Mouse (Mus musculus): ENCODE measurements around the gene Sorbs1. TPM values are rescaled to one million over a fixed set of nuclear protein-coding genes. Genes with fewer than 3 reads are reported as not detected.
A peak's percentile ranks its signal among the peaks of the same experiment; 100 is the strongest.

Sorbs1 gene
- polyA plus RNA-seq, 1 experiment from 2014 or later: 84.6 TPM

GRCm38 (mm10) chr19:40307550-40307949 lies 206.0 kb downstream of the Sorbs1 start:
- no peak overlapping the region for H3K4me2 ChIP-seq (ENCODE audit: low read length)
- no peaks in the 10 kb centered on the region for H3K4me1 ChIP-seq (ENCODE audit: control insufficient read depth, insufficient read depth, low read length)
- no peak overlapping the region for H3K27ac ChIP-seq (ENCODE audit: low read length)
- peaks cover 31% of the 10 kb centered on the region for H3K36me3 ChIP-seq (ENCODE audit: control insufficient read depth, insufficient read depth, low read length)
- no peak overlapping the region for H3K4me3 ChIP-seq (ENCODE audit: low read depth, low read length)
- WGBS: 88% methylated on average over 7 of the region's 7 CpGs
- H3K9ac ChIP-seq (ENCODE audit: low read depth, low read length): no peak overlapping the region
- no peak for ATAC-seq
- no peaks in the 10 kb centered on the region for H3K9me3 ChIP-seq (replicated peaks; ENCODE audit: control insufficient read depth, low read length, poor library complexity, severe bottlenecking)
- H3K27me3 ChIP-seq (ENCODE audit: control insufficient read depth, insufficient read depth, low read depth, low read length): no peaks in the 10 kb centered on the region

- no peak for ATAC-seq
- Histone ChIP-seq H3K4me2 (ENCODE audit: low read length) (no peak overlapping the region), H3K9ac (ENCODE audit: low read depth, low read length) (no peak overlapping the region), H3K9me3 (replicated peaks; ENCODE audit: control insufficient read depth, low read length, poor library complexity, severe bottlenecking) (no peaks in the 10 kb centered on the region), H3K36me3 (ENCODE audit: control insufficient read depth, insufficient read depth, low read length) (peaks cover 28% of the 10 kb centered on the region), H3K4me3 (ENCODE audit: low read depth, low read length) (no peak overlapping the region), H3K27me3 (ENCODE audit: control insufficient read depth, insufficient read depth, low read depth, low read length) (no peaks in the 10 kb centered on the region), H3K27ac (ENCODE audit: low read length) (no peak overlapping the region), H3K4me1 (ENCODE audit: control insufficient read depth, insufficient read depth, low read length) (no peaks in the 10 kb centered on the region)
- WGBS: 66% methylated on average over 2 of the region's 2 CpGs
Measured at GRCm38 (mm10) chr19:40306631-40307030, 206.9 kb downstream of the Sorbs1 start.

- peaks cover 16% of the 10 kb centered on the region for H3K36me3 ChIP-seq (ENCODE audit: control insufficient read depth, insufficient read depth, low read length)
- H3K4me3 ChIP-seq (ENCODE audit: low read depth, low read length): no peak overlapping the region
- 76% methylated on average over 7 of the region's 7 CpGs for WGBS
- no peak for ATAC-seq
- H3K27me3 ChIP-seq (ENCODE audit: control insufficient read depth, insufficient read depth, low read depth, low read length): no peaks in the 10 kb centered on the region
- no peaks in the 10 kb centered on the region for H3K9me3 ChIP-seq (replicated peaks; ENCODE audit: control insufficient read depth, low read length, poor library complexity, severe bottlenecking)
- no peak overlapping the region for H3K4me2 ChIP-seq (ENCODE audit: low read length)
- H3K27ac ChIP-seq (ENCODE audit: low read length): no peak overlapping the region
- H3K9ac ChIP-seq (ENCODE audit: low read depth, low read length): no peak overlapping the region
- H3K4me1 ChIP-seq (ENCODE audit: control insufficient read depth, insufficient read depth, low read length): no peaks in the 10 kb centered on the region
Measured at GRCm38 (mm10) chr19:40305456-40305855, 208.1 kb downstream of the Sorbs1 start.

GRCm38 (mm10) chr19:40302916-40303315 lies 210.7 kb downstream of the Sorbs1 start:
- Histone ChIP-seq H3K4me1 (ENCODE audit: control insufficient read depth, insufficient read depth, low read length) (no peaks in the 10 kb centered on the region), H3K4me3 (ENCODE audit: low read depth, low read length) (no peak overlapping the region)
- WGBS: 79% methylated on average over 9 of the region's 9 CpGs

GRCm38 (mm10) chr19:40302477-40302876 lies 211.1 kb downstream of the Sorbs1 start:
- Histone ChIP-seq H3K4me2 (ENCODE audit: low read length) (no peak overlapping the region), H3K27me3 (ENCODE audit: control insufficient read depth, insufficient read depth, low read depth, low read length) (no peaks in the 10 kb centered on the region), H3K36me3 (ENCODE audit: control insufficient read depth, insufficient read depth, low read length) (peaks cover 3% of the 10 kb centered on the region), H3K27ac (ENCODE audit: low read length) (no peak overlapping the region), H3K9ac (ENCODE audit: low read depth, low read length) (no peak overlapping the region), H3K9me3 (replicated peaks; ENCODE audit: control insufficient read depth, low read length, poor library complexity, severe bottlenecking) (no peaks in the 10 kb centered on the region), H3K4me3 (ENCODE audit: low read depth, low read length) (no peak overlapping the region), H3K4me1 (ENCODE audit: control insufficient read depth, insufficient read depth, low read length) (no peaks in the 10 kb centered on the region)
- no peak for ATAC-seq
- 86% methylated on average over 5 of the region's 5 CpGs for WGBS

More at GRCm38 (mm10) chr19:40302916-40303315, 210.7 kb downstream of the Sorbs1 start:
- no peak for ATAC-seq
- H3K36me3 ChIP-seq (ENCODE audit: control insufficient read depth, insufficient read depth, low read length): peaks cover 3% of the 10 kb centered on the region
- H3K27ac ChIP-seq (ENCODE audit: low read length): no peak overlapping the region
- no peak overlapping the region for H3K4me2 ChIP-seq (ENCODE audit: low read length)
- H3K9me3 ChIP-seq (replicated peaks; ENCODE audit: control insufficient read depth, low read length, poor library complexity, severe bottlenecking): no peaks in the 10 kb centered on the region
- no peak overlapping the region for H3K9ac ChIP-seq (ENCODE audit: low read depth, low read length)
- no peaks in the 10 kb centered on the region for H3K27me3 ChIP-seq (ENCODE audit: control insufficient read depth, insufficient read depth, low read depth, low read length)

GRCm38 (mm10) chr19:40299983-40300759 lies 213.4 kb downstream of the Sorbs1 start:
- Histone ChIP-seq H3K9me3 (replicated peaks; ENCODE audit: control insufficient read depth, low read length, poor library complexity, severe bottlenecking) (no peaks in the 10 kb centered on the region), H3K4me3 (ENCODE audit: low read depth, low read length) (no peak overlapping the region), H3K9ac (ENCODE audit: low read depth, low read length) (no peak overlapping the region), H3K4me2 (ENCODE audit: low read length) (no peak overlapping the region), H3K27me3 (ENCODE audit: control insufficient read depth, insufficient read depth, low read depth, low read length) (no peaks in the 10 kb centered on the region), H3K36me3 (ENCODE audit: control insufficient read depth, insufficient read depth, low read length) (no peaks in the 10 kb centered on the region; the same call in 1 of the 2 replicates), H3K27ac (ENCODE audit: low read length) (peak overlapping the region; percentile 48; the same call in 1 of the 2 replicates), H3K4me1 (ENCODE audit: control insufficient read depth, insufficient read depth, low read length) (no peaks in the 10 kb centered on the region)
- peak; percentile 50 for ATAC-seq
- 74% methylated on average over 12 of the region's 12 CpGs for WGBS

GRCm38 (mm10) chr19:40299182-40299581 lies 214.4 kb downstream of the Sorbs1 start:
- Histone ChIP-seq H3K27me3 (ENCODE audit: control insufficient read depth, insufficient read depth, low read depth, low read length) (no peaks in the 10 kb centered on the region), H3K27ac (ENCODE audit: low read length) (no peak overlapping the region), H3K36me3 (ENCODE audit: control insufficient read depth, insufficient read depth, low read length) (no peaks in the 10 kb centered on the region; the same call in 1 of the 2 replicates), H3K9ac (ENCODE audit: low read depth, low read length) (no peak overlapping the region), H3K9me3 (replicated peaks; ENCODE audit: control insufficient read depth, low read length, poor library complexity, severe bottlenecking) (no peaks in the 10 kb centered on the region), H3K4me3 (ENCODE audit: low read depth, low read length) (no peak overlapping the region), H3K4me2 (ENCODE audit: low read length) (no peak overlapping the region), H3K4me1 (ENCODE audit: control insufficient read depth, insufficient read depth, low read length) (no peaks in the 10 kb centered on the region)
- 85% methylated on average over 6 of the region's 6 CpGs for WGBS
- ATAC-seq: no peak

GRCm38 (mm10) chr19:40298574-40298973 lies 215.0 kb downstream of the Sorbs1 start:
- no peak overlapping the region for H3K4me2 ChIP-seq (ENCODE audit: low read length)
- H3K4me1 ChIP-seq (ENCODE audit: control insufficient read depth, insufficient read depth, low read length): no peaks in the 10 kb centered on the region
- H3K9me3 ChIP-seq (replicated peaks; ENCODE audit: control insufficient read depth, low read length, poor library complexity, severe bottlenecking): no peaks in the 10 kb centered on the region
- no peaks in the 10 kb centered on the region for H3K27me3 ChIP-seq (ENCODE audit: control insufficient read depth, insufficient read depth, low read depth, low read length)
- H3K9ac ChIP-seq (ENCODE audit: low read depth, low read length): no peak overlapping the region
- H3K4me3 ChIP-seq (ENCODE audit: low read depth, low read length): no peak overlapping the region
- 75% methylated on average over 2 of the region's 2 CpGs for WGBS
- H3K27ac ChIP-seq (ENCODE audit: low read length): no peak overlapping the region
- H3K36me3 ChIP-seq (ENCODE audit: control insufficient read depth, insufficient read depth, low read length): no peaks in the 10 kb centered on the region; the same call in 1 of the 2 replicates
- ATAC-seq: no peak

GRCm38 (mm10) chr19:40297798-40298144 lies 215.8 kb downstream of the Sorbs1 start:
- H3K9me3 ChIP-seq (replicated peaks; ENCODE audit: control insufficient read depth, low read length, poor library complexity, severe bottlenecking): no peaks in the 10 kb centered on the region
- H3K27ac ChIP-seq (ENCODE audit: low read length): no peak overlapping the region
- H3K4me1 ChIP-seq (ENCODE audit: control insufficient read depth, insufficient read depth, low read length): no peaks in the 10 kb centered on the region
- no peaks in the 10 kb centered on the region for H3K27me3 ChIP-seq (ENCODE audit: control insufficient read depth, insufficient read depth, low read depth, low read length)
- no peaks in the 10 kb centered on the region; the same call in 1 of the 2 replicates for H3K36me3 ChIP-seq (ENCODE audit: control insufficient read depth, insufficient read depth, low read length)
- no peak overlapping the region for H3K4me3 ChIP-seq (ENCODE audit: low read depth, low read length)
- H3K4me2 ChIP-seq (ENCODE audit: low read length): no peak overlapping the region
- ATAC-seq: no peak
- no peak overlapping the region for H3K9ac ChIP-seq (ENCODE audit: low read depth, low read length)
- 78% methylated on average over 4 of the region's 4 CpGs for WGBS

Measured in midbrain, embryonic 16.5 days (tissue).